Mouse (Mus musculus): Measurements from ENCODE around the gene Rbm4b. TPM values are rescaled to one million over a fixed set of nuclear protein-coding genes. Genes with fewer than 3 reads are reported as not detected.
"Not testable (repeated sequence)": the region's sequence is repeated elsewhere in the genome, so short reads cannot be mapped to it uniquely, and the experiment has no call there.

Gene Rbm4b
- polyA plus RNA-seq, 1 experiment: 10.5 TPM

- DNase-seq (ENCODE audit: low spot score): no peak
Measured at GRCm38 (mm10) chr19:4745057-4745456, 11.2 kb upstream of the Rbm4b start.

- no peak for DNase-seq (ENCODE audit: low spot score)
Measured at GRCm38 (mm10) chr19:4745681-4746080, 10.6 kb upstream of the Rbm4b start.

- DNase-seq (ENCODE audit: low spot score): no peak
Measured at GRCm38 (mm10) chr19:4746611-4747010, 9.7 kb upstream of the Rbm4b start.

DNA sequence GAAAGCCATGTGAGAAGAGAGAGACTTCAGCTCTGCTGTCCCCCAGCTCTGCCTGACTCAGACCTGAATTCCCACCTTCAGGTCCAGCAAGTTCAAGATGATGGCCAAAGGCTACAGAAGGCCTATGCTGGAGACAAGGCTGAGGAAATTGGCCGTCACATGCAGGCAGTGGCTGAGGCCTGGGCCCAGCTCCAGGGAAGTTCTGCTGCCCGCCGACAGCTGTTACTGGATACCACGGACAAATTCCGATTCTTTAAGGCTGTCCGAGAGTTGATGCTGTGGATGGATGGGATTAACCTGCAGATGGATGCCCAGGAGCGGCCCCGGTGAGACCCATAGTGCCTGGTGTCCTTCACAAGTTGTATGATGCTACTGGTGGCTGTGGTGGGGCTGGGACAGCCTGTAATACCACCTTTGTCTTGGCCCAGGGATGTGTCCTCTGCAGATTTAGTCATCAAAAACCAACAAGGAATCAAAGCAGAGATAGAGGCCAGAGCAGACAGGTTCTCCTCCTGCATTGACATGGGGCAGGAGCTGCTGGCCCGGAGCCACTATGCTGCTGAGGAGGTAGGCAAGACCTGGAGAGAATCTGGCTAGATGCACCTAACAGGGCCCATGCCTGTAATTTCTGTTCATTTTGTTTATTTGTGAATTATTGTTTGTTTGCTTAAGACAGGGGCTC is 8.5 kb upstream of the Rbm4b start:
- DNase-seq (ENCODE audit: low spot score): no peak

- no peak for DNase-seq (ENCODE audit: low spot score)
Measured at GRCm38 (mm10) chr19:4748493-4748892, 7.8 kb upstream of the Rbm4b start.

GRCm38 (mm10) chr19:4749975-4750374 is 6.3 kb upstream of the Rbm4b start:
- no peak for DNase-seq (ENCODE audit: low spot score)

DNA sequence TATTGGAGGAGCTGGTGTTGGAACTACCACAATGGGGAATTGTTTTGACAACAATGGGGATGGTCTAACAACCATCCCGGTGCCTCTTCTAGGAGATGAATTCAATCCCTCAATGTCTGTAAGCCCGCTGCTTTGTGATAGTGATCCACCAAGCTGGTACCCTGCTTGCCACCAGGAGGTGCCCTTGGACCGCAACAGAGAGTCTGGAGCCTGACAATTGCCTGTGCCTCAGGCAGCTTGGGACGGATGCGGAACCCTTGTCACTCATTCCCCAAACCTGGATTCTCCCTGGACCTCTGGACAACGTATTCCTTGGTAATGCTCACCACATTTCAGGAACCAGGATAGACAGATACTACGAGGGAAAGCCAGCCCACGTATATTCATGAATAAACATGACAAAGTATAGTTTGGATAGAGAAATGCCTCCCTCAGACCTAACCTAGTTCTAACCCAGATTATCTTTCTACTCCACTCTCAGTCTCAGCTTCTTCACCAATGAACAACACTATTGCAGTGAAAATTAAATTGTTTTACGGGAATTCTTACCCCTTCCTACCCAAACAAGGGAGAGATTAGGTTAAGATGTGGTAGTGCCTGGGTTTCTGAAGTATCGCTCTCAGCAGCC is 618 bp upstream of the Rbm4b start:
- DNase-seq (ENCODE audit: low spot score): peak; percentile 73

DNA sequence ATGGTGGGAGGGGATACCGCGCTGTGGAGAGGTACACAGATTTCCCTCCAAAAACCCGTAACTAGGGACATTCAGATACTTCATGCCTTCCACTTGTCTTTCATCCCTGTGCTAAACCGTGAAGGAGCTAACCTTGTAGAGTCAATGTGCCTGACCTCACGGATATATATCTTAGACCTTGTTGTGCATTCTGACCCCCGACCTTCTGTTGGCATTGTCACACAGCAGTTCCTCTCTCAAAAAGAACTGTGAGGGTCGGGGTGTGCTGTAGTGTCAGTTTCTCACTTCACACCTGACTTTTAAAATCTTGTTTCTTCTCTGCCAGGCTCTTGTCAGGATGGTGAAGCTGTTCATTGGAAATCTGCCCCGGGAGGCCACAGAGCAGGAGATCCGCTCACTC is 624 bp downstream of the Rbm4b start:
- no peak for DNase-seq (ENCODE audit: low spot score)

GRCm38 (mm10) chr19:4760544-4760943 is 4.2 kb downstream of the Rbm4b start:
- DNase-seq (ENCODE audit: low spot score): not testable (repeated sequence)

- DNase-seq (ENCODE audit: low spot score): no peak
Measured at GRCm38 (mm10) chr19:4762876-4763275, 6.6 kb downstream of the Rbm4b start.

GRCm38 (mm10) chr19:4767507-4768148 is 11.3 kb downstream of the Rbm4b start:
- DNase-seq (ENCODE audit: low spot score): no peak

DNA sequence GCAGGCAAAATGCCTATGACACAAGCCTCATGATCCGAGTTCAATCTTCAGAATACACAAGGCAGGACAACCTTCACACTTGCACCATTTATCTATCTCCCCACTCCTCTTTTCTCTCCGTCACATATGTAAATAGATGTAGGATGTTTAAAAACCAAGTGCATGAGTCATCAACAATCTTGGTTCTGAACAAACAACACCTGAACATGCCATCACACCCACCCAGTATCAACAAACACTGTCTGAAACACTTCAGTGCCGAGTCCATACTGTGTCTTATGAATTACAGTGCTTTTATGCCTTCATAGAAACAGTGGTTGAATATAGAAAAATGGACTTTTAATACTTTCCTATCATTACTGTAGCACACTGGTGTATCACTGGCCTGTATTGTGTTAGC is 16.5 kb downstream of the Rbm4b start:
- DNase-seq (ENCODE audit: low spot score): no peak

DNA sequence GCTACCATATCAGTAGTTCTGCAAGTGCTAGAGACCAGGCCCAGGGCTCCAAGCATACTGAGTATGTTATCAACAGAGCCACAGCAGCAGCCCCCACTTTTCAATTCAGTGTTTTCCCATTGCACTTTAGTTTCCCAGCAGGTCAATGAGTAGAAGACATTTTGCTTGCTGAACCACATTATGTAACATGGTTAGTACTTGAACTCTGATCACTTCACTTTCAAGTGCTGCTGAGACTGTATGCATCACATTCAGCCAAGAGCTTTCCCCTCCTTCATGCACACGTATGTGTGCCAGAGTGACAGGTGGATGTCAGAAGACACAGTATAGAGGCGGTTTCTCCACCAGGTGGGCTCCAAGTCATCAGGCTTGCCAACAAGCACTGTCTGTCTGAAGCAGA is 26.6 kb downstream of the Rbm4b start:
- no peak for DNase-seq (ENCODE audit: low spot score)

DNA sequence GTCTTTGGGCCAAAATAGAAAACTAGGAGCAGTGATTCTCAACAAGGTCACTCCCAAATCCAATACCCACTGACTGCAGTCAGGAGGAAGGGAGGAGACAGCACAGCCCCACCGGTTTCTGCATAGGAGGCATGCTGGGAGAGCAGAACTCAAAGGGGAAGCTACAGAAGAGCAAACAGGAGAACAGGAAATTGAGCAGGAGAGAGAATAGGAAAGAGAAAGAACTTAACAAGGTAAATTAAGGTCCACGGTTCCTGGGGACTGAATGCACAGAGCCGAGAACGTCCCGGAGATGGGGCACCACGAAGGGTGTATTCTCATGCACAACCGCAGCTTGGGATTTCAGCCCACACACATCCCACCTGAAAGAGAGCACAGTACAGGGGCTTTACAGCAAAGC is 28.9 kb downstream of the Rbm4b start:
- DNase-seq (ENCODE audit: low spot score): no peak

GRCm38 (mm10) chr19:4786313-4786712 is 30.0 kb downstream of the Rbm4b start:
- no peak for DNase-seq (ENCODE audit: low spot score)

DNA sequence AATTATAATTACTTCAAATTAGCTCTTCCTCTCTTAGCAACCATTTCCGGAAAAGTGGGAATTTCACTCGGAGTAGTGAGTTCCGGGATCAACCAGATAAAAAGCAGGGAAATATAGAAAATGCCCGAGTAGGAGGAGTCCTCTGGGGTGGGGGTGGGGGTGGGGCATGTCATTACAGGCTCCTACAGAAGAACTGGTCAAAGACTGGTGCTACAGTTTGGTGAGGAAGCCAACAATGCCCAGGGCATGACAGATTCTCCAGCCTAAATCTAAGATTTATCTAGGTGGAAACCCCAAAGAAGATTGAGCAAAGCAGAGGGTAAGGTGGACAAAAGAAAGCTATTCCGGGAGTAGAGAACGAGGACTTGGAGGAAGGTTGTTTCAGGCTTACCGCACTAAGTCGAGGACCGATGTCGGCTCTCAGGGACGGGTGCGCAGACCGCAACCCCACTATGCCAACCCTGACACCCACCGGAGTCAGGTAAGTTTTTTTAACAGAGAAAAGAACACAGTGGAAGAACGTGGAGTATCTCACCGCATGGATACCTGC is 37.1 kb downstream of the Rbm4b start:
- DNase-seq (ENCODE audit: low spot score): no peak

GRCm38 (mm10) chr19:4793831-4794422 is 37.6 kb downstream of the Rbm4b start, which contains the start of gene Rbm4:
Rbm4 (minus strand) TSS chr19:4793901.
- peak; percentile 76 for DNase-seq (ENCODE audit: low spot score)

GRCm38 (mm10) chr19:4795929-4796328 is 39.6 kb downstream of the Rbm4b start:
- no peak for DNase-seq (ENCODE audit: low spot score)

DNA sequence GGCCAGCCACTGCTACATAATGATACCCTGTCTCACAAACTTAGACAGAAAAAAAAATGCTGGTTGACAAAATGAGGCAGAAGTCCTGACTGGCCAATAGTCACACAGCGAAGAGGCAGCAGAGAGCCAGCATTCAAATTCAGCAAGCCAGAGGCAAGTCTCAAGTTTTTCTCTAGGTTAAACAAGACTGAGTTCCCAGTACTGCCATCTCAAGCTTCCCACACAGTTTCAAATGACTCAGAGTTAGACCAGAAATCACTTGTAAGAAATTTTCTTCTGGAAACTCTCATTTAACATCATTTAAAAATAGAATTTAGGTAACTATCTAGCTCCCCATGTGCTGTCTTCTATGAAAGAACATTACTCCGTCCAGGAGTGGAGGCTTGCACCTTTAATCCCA is 41.5 kb downstream of the Rbm4b start:
- no peak for DNase-seq (ENCODE audit: low spot score)

- DNase-seq (ENCODE audit: low spot score): no peak
Measured at GRCm38 (mm10) chr19:4799083-4799482, 42.8 kb downstream of the Rbm4b start.

- no peak for DNase-seq (ENCODE audit: low spot score)
Measured at GRCm38 (mm10) chr19:4802691-4803091, 46.4 kb downstream of the Rbm4b start.

DNA sequence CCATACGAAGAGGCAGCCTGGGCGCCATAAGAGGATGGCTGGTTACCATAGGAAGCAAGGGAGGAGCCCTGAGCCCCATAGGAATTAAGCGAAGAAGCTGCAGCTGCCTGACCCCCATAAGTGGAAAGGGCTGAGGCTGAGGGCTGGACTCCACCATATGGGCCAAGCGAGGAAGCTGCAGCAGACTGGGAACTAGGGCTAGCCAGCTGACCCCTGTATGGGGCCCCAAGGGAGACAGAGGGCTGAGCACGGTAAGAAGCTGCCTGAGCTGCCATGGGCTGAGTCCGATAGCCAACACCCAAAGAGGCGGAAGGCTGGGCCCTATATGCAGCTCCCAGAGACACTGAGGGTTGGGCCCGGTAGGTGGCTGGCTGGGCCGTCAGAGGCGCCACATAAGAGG is 47.0 kb downstream of the Rbm4b start:
- DNase-seq (ENCODE audit: low spot score): no peak
